Mouse (Mus musculus): Measurements from ENCODE around the gene Lrmda. TPM values are rescaled to one million over a fixed set of nuclear protein-coding genes. Genes with fewer than 3 reads are reported as not detected.

Gene Lrmda
- total and polyA plus RNA-seq, 2 experiments from 2014 or later, result 0.38 to 0.82 TPM

GRCm38 (mm10) chr14:22339176-22339575 lies 319.7 kb downstream of the Lrmda start:
- 64% methylated on average over 6 of the region's 6 CpGs for WGBS
- TF ChIP-seq CTCF (IDR thresholded peaks at IDR 0.05; ENCODE audit: low read depth), result no peak
- TF ChIP-seq EP300 (IDR thresholded peaks at IDR 0.05; ENCODE audit: low read depth), result no peak

GRCm38 (mm10) chr14:22343357-22343756 lies 323.8 kb downstream of the Lrmda start:
- Histone ChIP-seq H3K27me3 (ENCODE audit: control insufficient read depth, insufficient read depth, low read length) (no peaks in the 10 kb centered on the region), H3K27ac (ENCODE audit: low read depth) (no peak overlapping the region), H3K4me2 (ENCODE audit: low read depth, low read length) (no peak overlapping the region), H3K9me3 (replicated peaks; ENCODE audit: control insufficient read depth, low read length) (no peaks in the 10 kb centered on the region), H3K4me3 (ENCODE audit: low read depth, low read length) (no peak overlapping the region), H3K36me3 (replicated peaks; ENCODE audit: control insufficient read depth, insufficient read depth, low read length) (no peaks in the 10 kb centered on the region), H3K4me1 (ENCODE audit: control insufficient read depth, insufficient read depth) (no peaks in the 10 kb centered on the region), H3K9ac (replicated peaks; ENCODE audit: low read depth, low read length) (no peak overlapping the region)
- 62% methylated on average over 4 of the region's 4 CpGs for WGBS
- TF ChIP-seq CTCF (IDR thresholded peaks at IDR 0.05; ENCODE audit: low read depth) (no peak), EP300 (IDR thresholded peaks at IDR 0.05; ENCODE audit: low read depth) (no peak)
- DNase-seq (ENCODE audit: low spot score), result no peak
- no peak for ATAC-seq (ENCODE audit: insufficient read depth, low read depth)

More at GRCm38 (mm10) chr14:22339176-22339575, 319.7 kb downstream of the Lrmda start:
- H3K4me2 ChIP-seq (ENCODE audit: low read depth, low read length), result no peak overlapping the region
- H3K27ac ChIP-seq (ENCODE audit: low read depth), result no peak overlapping the region
- H3K27me3 ChIP-seq (ENCODE audit: control insufficient read depth, insufficient read depth, low read length), result no peaks in the 10 kb centered on the region
- DNase-seq (ENCODE audit: low spot score) (no peak), ATAC-seq (ENCODE audit: insufficient read depth, low read depth) (no peak)
- H3K36me3 ChIP-seq (replicated peaks; ENCODE audit: control insufficient read depth, insufficient read depth, low read length), result no peaks in the 10 kb centered on the region
- H3K4me1 ChIP-seq (ENCODE audit: control insufficient read depth, insufficient read depth), result no peaks in the 10 kb centered on the region
- no peak overlapping the region for H3K9ac ChIP-seq (replicated peaks; ENCODE audit: low read depth, low read length)
- no peak overlapping the region for H3K4me3 ChIP-seq (ENCODE audit: low read depth, low read length)
- H3K9me3 ChIP-seq (replicated peaks; ENCODE audit: control insufficient read depth, low read length), result no peaks in the 10 kb centered on the region

GRCm38 (mm10) chr14:22345248-22345647 lies 325.7 kb downstream of the Lrmda start:
- ATAC-seq (ENCODE audit: insufficient read depth, low read depth) (no peak), DNase-seq (ENCODE audit: low spot score) (no peak)
- TF ChIP-seq CTCF (IDR thresholded peaks at IDR 0.05; ENCODE audit: low read depth) (no peak), EP300 (IDR thresholded peaks at IDR 0.05; ENCODE audit: low read depth) (no peak)
- Histone ChIP-seq H3K4me2 (ENCODE audit: low read depth, low read length) (no peak overlapping the region), H3K4me3 (ENCODE audit: low read depth, low read length) (no peak overlapping the region), H3K36me3 (replicated peaks; ENCODE audit: control insufficient read depth, insufficient read depth, low read length) (no peaks in the 10 kb centered on the region), H3K4me1 (ENCODE audit: control insufficient read depth, insufficient read depth) (no peaks in the 10 kb centered on the region), H3K27ac (ENCODE audit: low read depth) (no peak overlapping the region), H3K9ac (replicated peaks; ENCODE audit: low read depth, low read length) (no peak overlapping the region), H3K9me3 (replicated peaks; ENCODE audit: control insufficient read depth, low read length) (no peaks in the 10 kb centered on the region), H3K27me3 (ENCODE audit: control insufficient read depth, insufficient read depth, low read length) (no peaks in the 10 kb centered on the region)
- WGBS, result 80% methylated on average over 8 of the region's 8 CpGs

GRCm38 (mm10) chr14:22353626-22354025 lies 334.1 kb downstream of the Lrmda start:
- no peaks in the 10 kb centered on the region for H3K27me3 ChIP-seq (ENCODE audit: control insufficient read depth, insufficient read depth, low read length)
- no peak overlapping the region for H3K27ac ChIP-seq (ENCODE audit: low read depth)
- H3K4me3 ChIP-seq (ENCODE audit: low read depth, low read length), result no peak overlapping the region
- no peaks in the 10 kb centered on the region for H3K36me3 ChIP-seq (replicated peaks; ENCODE audit: control insufficient read depth, insufficient read depth, low read length)
- TF ChIP-seq CTCF (IDR thresholded peaks at IDR 0.05; ENCODE audit: low read depth), result no peak
- no peak for TF ChIP-seq EP300 (IDR thresholded peaks at IDR 0.05; ENCODE audit: low read depth)
- H3K9ac ChIP-seq (replicated peaks; ENCODE audit: low read depth, low read length), result no peak overlapping the region
- WGBS, result 81% methylated on average over 5 of the region's 5 CpGs
- H3K4me1 ChIP-seq (ENCODE audit: control insufficient read depth, insufficient read depth), result no peaks in the 10 kb centered on the region
- H3K9me3 ChIP-seq (replicated peaks; ENCODE audit: control insufficient read depth, low read length), result no peaks in the 10 kb centered on the region
- no peak overlapping the region for H3K4me2 ChIP-seq (ENCODE audit: low read depth, low read length)
- no peak for ATAC-seq (ENCODE audit: insufficient read depth, low read depth)
- no peak for DNase-seq (ENCODE audit: low spot score)

GRCm38 (mm10) chr14:22354769-22355574 lies 335.5 kb downstream of the Lrmda start:
- no peak for ATAC-seq (ENCODE audit: insufficient read depth, low read depth)
- H3K4me2 ChIP-seq (ENCODE audit: low read depth, low read length), result no peak overlapping the region
- H3K9me3 ChIP-seq (replicated peaks; ENCODE audit: control insufficient read depth, low read length), result no peaks in the 10 kb centered on the region
- TF ChIP-seq CTCF (IDR thresholded peaks at IDR 0.05; ENCODE audit: low read depth) (no peak), EP300 (IDR thresholded peaks at IDR 0.05; ENCODE audit: low read depth) (no peak)
- H3K27me3 ChIP-seq (ENCODE audit: control insufficient read depth, insufficient read depth, low read length), result no peaks in the 10 kb centered on the region
- WGBS, result 69% methylated on average over 15 of the region's 15 CpGs
- no peak overlapping the region for H3K9ac ChIP-seq (replicated peaks; ENCODE audit: low read depth, low read length)
- H3K4me1 ChIP-seq (ENCODE audit: control insufficient read depth, insufficient read depth), result no peaks in the 10 kb centered on the region
- H3K27ac ChIP-seq (ENCODE audit: low read depth), result no peak overlapping the region
- H3K36me3 ChIP-seq (replicated peaks; ENCODE audit: control insufficient read depth, insufficient read depth, low read length), result no peaks in the 10 kb centered on the region
- H3K4me3 ChIP-seq (ENCODE audit: low read depth, low read length), result no peak overlapping the region
- DNase-seq (ENCODE audit: low spot score), result no peak

All from heart, postnatal 0 days (tissue).